Mouse (Mus musculus) hindbrain, postnatal 0 days (tissue): ENCODE measurements around the gene Slc51b. TPM values are rescaled to one million over a fixed set of nuclear protein-coding genes. Genes with fewer than 3 reads are reported as not detected.
A peak's percentile ranks its signal among the peaks of the same experiment; 100 is the strongest.

Source experiments
- ATAC-seq: fragments of 200-750 bp; cut with Nextera tagmentation; 2 replicates; pipeline ENCODE4 v1.8.0; 2017; ENCODE audit warnings: mild to moderate bottlenecking, moderate TSS enrichment, moderate library complexity
- DNase-seq: peaks from one replicate; pipeline ENCODE4 v3.0.0-alpha.2; 2015; ENCODE audit warnings: low spot score
- H3K27ac ChIP-seq: fragments of 300-500 bp; sonication (generic); 2 replicates; pipeline ENCODE4 v1.5.1; 2014; ENCODE audit warnings: mild to moderate bottlenecking
- H3K27me3 ChIP-seq: fragments of 300-500 bp; sonication (generic); 2 replicates; pipeline ENCODE4 v1.6.1; 2014; ENCODE audit warnings: low read length, mixed read lengths; ENCODE audit not compliant: insufficient read depth
- H3K36me3 ChIP-seq: fragments of 300-500 bp; sonication (generic); 2 replicates; pipeline ENCODE4 v1.6.1; 2014; ENCODE audit warnings: low read length, mixed read lengths; ENCODE audit not compliant: insufficient read depth
- H3K4me1 ChIP-seq: fragments of 300-500 bp; sonication (generic); 2 replicates; pipeline ENCODE4 v1.6.1; 2014; ENCODE audit warnings: antibody characterized with exemption, low read length, mixed read lengths; ENCODE audit not compliant: insufficient read depth
- H3K4me2 ChIP-seq: fragments of 300-500 bp; sonication (generic); 2 replicates; pipeline ENCODE4 v1.6.1; 2014; ENCODE audit warnings: low read depth, mild to moderate bottlenecking, low read length, moderate library complexity, mixed read lengths
- H3K4me3 ChIP-seq: fragments of 300-500 bp; sonication (generic); 2 replicates; pipeline ENCODE4 v1.5.1; 2014; ENCODE audit warnings: low read length
- H3K9ac ChIP-seq: fragments of 300-500 bp; sonication (generic); replicated peaks from 2 replicates; pipeline ENCODE4 v1.6.1; 2014; ENCODE audit warnings: mild to moderate bottlenecking, low read length, moderate library complexity, mixed read lengths
- H3K9me3 ChIP-seq: fragments of 300-500 bp; sonication (generic); 2 replicates; pipeline ENCODE4 v1.6.1; 2016; ENCODE audit warnings: low read length, mixed read lengths
- CTCF ChIP-seq: IDR thresholded peaks from 2 replicates; pipeline ENCODE4 v1.5.1; 2016; ENCODE audit warnings: antibody characterized with exemption, control low read depth, low read depth
- WGBS: fragments of 180-500 bp; shearing (Covaris S2); extraction: QIAGEN DNeasy Blood & Tissue Kit; methylation state at CpG from one replicate; pipeline ENCODE4 v1.1.7; 2014; 5-methylcytosine and 5-hydroxymethylcytosine counted together
- polyA plus RNA-seq: library from polyadenylated mRNA; unstranded; fragments of >200 nt; fragmentation: Nextera tagmentation; extraction: Ambion mirVana; gene quantifications from 2 replicates; pipeline ENCODE4 v1.2.1, GENCODE M21; 2015
- total RNA-seq: library from RNA; depleted of rRNA; stranded (reverse); fragments of >200 nt; gene quantifications from 2 replicates; pipeline ENCODE4 v1.2.3, GENCODE M21; 2014

The Slc51b gene
- total and polyA plus RNA-seq, 2 experiments from 2014 or later, result not detected

- Histone ChIP-seq H3K4me1 (peaks cover 9% of the 10 kb centered on the region), H3K9ac (no peak overlapping the region), H3K27me3 (no peaks in the 10 kb centered on the region), H3K27ac (no peak overlapping the region), H3K9me3 (no peaks in the 10 kb centered on the region), H3K4me3 (no peak overlapping the region), H3K36me3 (no peaks in the 10 kb centered on the region; the same call in 1 of the 2 replicates), H3K4me2 (no peak overlapping the region)
- ATAC-seq (no peak), DNase-seq (no peak)
- 75% methylated on average over 2 of the region's 2 CpGs for WGBS
- TF ChIP-seq CTCF, result no peak
Observed at GRCm38 (mm10) chr9:65458975-65459374, 36.2 kb upstream of the Slc51b start.

- 91% methylated on average over 6 of the region's 6 CpGs for whole genome bisulfite sequencing
Observed at GRCm38 (mm10) chr9:65447951-65448350, 25.2 kb upstream of the Slc51b start.

GRCm38 (mm10) chr9:65444692-65445091 lies 21.9 kb upstream of the Slc51b start:
- Histone ChIP-seq H3K9me3 (no peaks in the 10 kb centered on the region), H3K9ac (no peak overlapping the region), H3K4me2 (no peak overlapping the region), H3K36me3 (peaks cover 60% of the 10 kb centered on the region), H3K4me1 (no peaks in the 10 kb centered on the region), H3K27ac (no peak overlapping the region), H3K27me3 (no peaks in the 10 kb centered on the region), H3K4me3 (no peak overlapping the region)
- 91% methylated on average over 4 of the region's 4 CpGs for WGBS
- no peak for ATAC-seq
- TF ChIP-seq CTCF, result peak; percentile 52
- peak; percentile 13 for DNase-seq

More at GRCm38 (mm10) chr9:65447951-65448350, 25.2 kb upstream of the Slc51b start:
- no peak for DNase-seq
- Histone ChIP-seq H3K4me3 (no peak overlapping the region), H3K4me2 (no peak overlapping the region), H3K4me1 (no peaks in the 10 kb centered on the region), H3K9ac (no peak overlapping the region), H3K36me3 (peaks cover 46% of the 10 kb centered on the region), H3K27me3 (no peaks in the 10 kb centered on the region), H3K9me3 (no peaks in the 10 kb centered on the region), H3K27ac (no peak overlapping the region)
- ATAC-seq, result no peak
- no peak for TF ChIP-seq CTCF

- Histone ChIP-seq H3K9me3 (no peaks in the 10 kb centered on the region), H3K4me2 (peak within 1 kb of the TSS; percentile 77), H3K9ac (peak within 1 kb of the TSS; percentile 83), H3K36me3 (peaks cover 15% of the 10 kb centered on the region; the same call in 1 of the 2 replicates), H3K4me1 (peaks cover 4% of the 10 kb centered on the region; the same call in 1 of the 2 replicates), H3K27me3 (no peaks in the 10 kb centered on the region), H3K27ac (peak within 1 kb of the TSS; percentile 41), H3K4me3 (peak within 1 kb of the TSS; percentile 80)
- DNase-seq (peak; percentile 97), ATAC-seq (peak; percentile 94)
- under 1% methylated on average over 54 of the region's 54 CpGs for WGBS
- no peak for TF ChIP-seq CTCF
Observed at GRCm38 (mm10) chr9:65435671-65436301, 13.0 kb upstream of the Slc51b start, which contains the start of gene Mtfmt. Gene Mtfmt, plus strand, starts transcription at chr9:65435782.

GRCm38 (mm10) chr9:65435211-65435610 lies 12.5 kb upstream of the Slc51b start:
- Histone ChIP-seq H3K9me3 (no peaks in the 10 kb centered on the region), H3K27ac (no peak overlapping the region), H3K27me3 (no peaks in the 10 kb centered on the region), H3K4me2 (0 out of 2 replicates have a peak overlapping the region, but pooled peaks have one; percentile 77), H3K4me3 (peak overlapping the region; percentile 80), H3K36me3 (peaks cover 9% of the 10 kb centered on the region; the same call in 1 of the 2 replicates), H3K4me1 (peaks cover 4% of the 10 kb centered on the region; the same call in 1 of the 2 replicates), H3K9ac (no peak overlapping the region)
- DNase-seq (no peak), ATAC-seq (peak; percentile 30; the same call in 1 of the 2 replicates)
- 67% methylated on average over 4 of the region's 4 CpGs for whole genome bisulfite sequencing
- TF ChIP-seq CTCF, result no peak

- Histone ChIP-seq H3K27ac (no peak overlapping the region), H3K9me3 (no peaks in the 10 kb centered on the region), H3K4me2 (no peak overlapping the region), H3K9ac (no peak overlapping the region), H3K4me3 (no peak overlapping the region), H3K4me1 (peaks cover 4% of the 10 kb centered on the region; the same call in 1 of the 2 replicates), H3K27me3 (no peaks in the 10 kb centered on the region), H3K36me3 (0 out of 2 replicates have a peak, but pooled peaks cover 2% of the 10 kb centered on the region)
- peak; percentile 35 for DNase-seq
- WGBS, result 67% methylated on average over 5 of the region's 5 CpGs
- no peak for ATAC-seq
- TF ChIP-seq CTCF, result peak; percentile 62
Observed at GRCm38 (mm10) chr9:65434140-65434539, 11.4 kb upstream of the Slc51b start.

- no peaks in the 10 kb centered on the region for H3K36me3 ChIP-seq
- H3K4me2 ChIP-seq, result no peak overlapping the region
- no peak overlapping the region for H3K9ac ChIP-seq
- peak; percentile 59 for ATAC-seq
- WGBS, result 3% methylated on average over 3 of the region's 3 CpGs
- no peaks in the 10 kb centered on the region for H3K27me3 ChIP-seq
- no peak overlapping the region for H3K4me3 ChIP-seq
- DNase-seq, result peak; percentile 88
- peaks cover 4% of the 10 kb centered on the region; the same call in 1 of the 2 replicates for H3K4me1 ChIP-seq
- peak; percentile 93 for TF ChIP-seq CTCF
- no peaks in the 10 kb centered on the region for H3K9me3 ChIP-seq
- no peak overlapping the region for H3K27ac ChIP-seq
Observed at GRCm38 (mm10) chr9:65432236-65432635, 9.5 kb upstream of the Slc51b start.
